ENCODE assay signal across 24 mouse cellular contexts in genomic region chr5:91147001-91147400, GRCm38 (mm10). TPM values are rescaled to one million over a fixed set of nuclear protein-coding genes. Genes with fewer than 3 reads are reported as not detected.
DNase-seq lines count a peak whose midpoint lies in the region; ATAC-seq and TF ChIP-seq lines count a peak whose summit lies in the region.
"Had no signal": no experiment of that assay in that cellular context is flagged by ENCODE, and none has a peak within 500 bp of the region (broad histone marks: within the 10 kb centered on the region; RNA-seq: fewer than 3 reads in every experiment).

No protein-coding gene starts in this region.

- H3K79me2 ChIP-seq in liver, adult 2 months (ENCODE audit: control insufficient read depth, insufficient read depth, low read length), result no peaks in the 10 kb centered on the region

- DNase-seq in liver, adult 2 months (ENCODE audit: extremely low read depth, low read depth, low spot score), result peak; percentile 96
- DNase-seq in adipocyte (ENCODE audit: low spot score), result peak; percentile 45
- peak; percentile 10 for DNase-seq in fat pad, adult 2 months (ENCODE audit: extremely low read depth, low read depth, low spot score)
- no peak for DNase-seq in right cerebral cortex, postnatal 14 days
- no peak for DNase-seq in heart, embryonic 10.5 days (ENCODE audit: low spot score)
- DNase-seq: adrenal gland, adult 2 months; adrenal gland, adult 8-10 months; adrenal gland, postnatal 10 days; adrenal gland, postnatal 14 days; adrenal gland, postnatal 25 days; adrenal gland, postnatal 36 days; B cell, adult 2 months; cerebellum, adult 11 months; cerebellum, adult 11-12 months; cerebellum, adult 18-20 months; cerebellum, adult 2 months had no signal

- H3K9me3 ChIP-seq in liver, embryonic 12.5 days (replicated peaks), result no peaks in the 10 kb centered on the region
- no peaks in the 10 kb centered on the region for H3K9me3 ChIP-seq in heart, embryonic 10.5 days
- H3K9me3 ChIP-seq: G1E had no signal

- H3K27ac ChIP-seq in liver, adult 2 months (replicated peaks; ENCODE audit: insufficient read depth, low read depth, low read length), result no peak overlapping the region
- no peak overlapping the region for H3K27ac ChIP-seq in liver, embryonic 12.5 days
- H3K27ac ChIP-seq in heart, embryonic 10.5 days, result no peak overlapping the region

- no peak for TF ChIP-seq POLR2A in liver, adult 2 months (IDR thresholded peaks at IDR 0.05; ENCODE audit: extremely low read depth, insufficient read depth, low read length)

- no peaks in the 10 kb centered on the region for H3K36me3 ChIP-seq in liver, adult 2 months (ENCODE audit: control insufficient read depth, insufficient read depth, low read length)
- no peaks in the 10 kb centered on the region for H3K36me3 ChIP-seq in liver, embryonic 12.5 days
- no peaks in the 10 kb centered on the region for H3K36me3 ChIP-seq in heart, embryonic 10.5 days
- H3K36me3 ChIP-seq: G1E had no signal

- TF ChIP-seq CTCF in liver, adult 2 months (IDR thresholded peaks at IDR 0.05; ENCODE audit: low read depth, low read length), result no peak

- H3K27me3 ChIP-seq in liver, adult 2 months (ENCODE audit: control insufficient read depth, insufficient read depth, low read length), result no peaks in the 10 kb centered on the region
- H3K27me3 ChIP-seq in liver, embryonic 12.5 days (replicated peaks), result no peaks in the 10 kb centered on the region
- no peaks in the 10 kb centered on the region for H3K27me3 ChIP-seq in heart, embryonic 10.5 days (ENCODE audit: insufficient read depth, poor library complexity, severe bottlenecking)
- H3K27me3 ChIP-seq: CH12.LX, Patski had no signal

- no peak overlapping the region for H3K9ac ChIP-seq in liver, adult 2 months (ENCODE audit: low read depth, low read length)
- H3K9ac ChIP-seq in liver, embryonic 12.5 days, result no peak overlapping the region

- ATAC-seq in liver, embryonic 12.5 days, result no peak
- ATAC-seq: activated CD4-positive, CD25-positive, alpha-beta regulatory T cell, adult 4 months; CD4-positive, CD25-positive, alpha-beta regulatory T cell, adult 4 months; Patski had no signal

- 24% methylated on average over 1 of the region's 1 CpGs for WGBS in liver, adult 2 months
- 69% methylated on average over 1 of the region's 1 CpGs for WGBS in liver, embryonic 12.5 days (ENCODE audit: insufficient replicate concordance)
- 74% methylated on average over 1 of the region's 1 CpGs for WGBS in heart, embryonic 10.5 days

- no peak overlapping the region for H3K4me2 ChIP-seq in liver, embryonic 12.5 days

- peaks cover 2% of the 10 kb centered on the region; the same call in 1 of the 2 replicates for H3K4me1 ChIP-seq in liver, adult 2 months (ENCODE audit: control insufficient read depth, insufficient read depth, low read length)
- H3K4me1 ChIP-seq in liver, embryonic 12.5 days, result no peaks in the 10 kb centered on the region
- no peaks in the 10 kb centered on the region for H3K4me1 ChIP-seq in heart, embryonic 10.5 days

- no peak overlapping the region for H3K4me3 ChIP-seq in liver, adult 2 months (ENCODE audit: insufficient read depth, low read depth, low read length)
- H3K4me3 ChIP-seq in liver, embryonic 12.5 days, result no peak overlapping the region
- H3K4me3 ChIP-seq in heart, embryonic 10.5 days, result no peak overlapping the region

RNA-seq across cellular contexts. Expression of gene Areg, which starts 7.6 kb away (rescaled TPM):
- total RNA-seq in liver, adult 2 months (2014; rRNA removed), result not detected in 2 replicates
- polyA plus RNA-seq in liver, adult 2 months (2012; rRNA removed), result not detected in 2 replicates
- not detected in 2 replicates for polyA plus RNA-seq in liver, embryonic 12.5 days (2016; fragmentation: Nextera tagmentation; extraction: Ambion mirVana)
- polyA plus RNA-seq in heart, embryonic 10.5 days (2016; fragmentation: Nextera tagmentation; extraction: Ambion mirVana), result 0.34 TPM in 1 of 2 replicates, not detected in the other
- total RNA-seq: adrenal gland, adult 18-20 months; adrenal gland, adult 2 months; adrenal gland, adult 8-10 months; adrenal gland, postnatal 14 days; adrenal gland, postnatal 25 days; CH12.LX; G1E; MEL had no signal
- polyA plus RNA-seq: adrenal gland, adult 2 months; G1E had no signal

Comparison
In these comparisons a context has a peak if more than half of its experiments do, and no peak if none do; other contexts are left out.
1. DNase-seq: peak in liver, adult 2 months (single experiment), adipocyte (single experiment) and fat pad, adult 2 months (single experiment); none in right cerebral cortex, postnatal 14 days (single experiment) and heart, embryonic 10.5 days (single experiment).